Mouse (Mus musculus): ENCODE measurements at regions not wholly inside any gene's neighbourhood (a gene's known extent, or its start where the extent isn't known, plus 50 kb on each side); places are given as distances from the start of the nearest gene placed in this dataset.

DNA sequence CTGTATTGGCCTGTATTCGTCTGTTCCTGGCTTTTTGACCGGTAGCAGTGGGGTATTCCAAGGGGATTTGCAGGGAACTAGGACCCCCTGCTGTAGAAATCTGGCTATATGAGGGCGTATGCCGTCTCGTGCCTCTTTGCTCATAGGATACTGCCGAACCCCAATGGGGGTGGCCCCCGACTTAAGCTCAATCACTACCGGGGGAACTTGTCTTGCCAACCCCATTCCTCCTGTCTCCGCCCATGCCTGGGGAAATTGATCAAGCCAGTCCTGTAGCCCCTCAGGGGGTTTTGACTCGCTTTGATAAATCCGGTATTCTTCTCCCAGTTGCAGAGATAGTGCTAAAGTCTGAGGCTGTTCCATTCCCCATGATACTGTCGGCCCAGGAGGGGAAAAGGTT, 277.2 kb downstream of the Gm21863 start:
- peaks cover 78% of the 10 kb centered on the region for H3K9me3 ChIP-seq (ENCODE audit: control insufficient read depth, low read length)
- H3K4me1 ChIP-seq (replicated peaks; ENCODE audit: control insufficient read depth, insufficient read depth, low read length), result no peaks in the 10 kb centered on the region
- no peak overlapping the region for H3K4me2 ChIP-seq (replicated peaks)
- H3K27ac ChIP-seq, result no peak overlapping the region
- WGBS, result 72% methylated on average over 12 of the region's 12 CpGs
- no peaks in the 10 kb centered on the region for H3K36me3 ChIP-seq (replicated peaks; ENCODE audit: control insufficient read depth, insufficient read depth)
- DNase-seq (ENCODE audit: low spot score) (peak; percentile 21), ATAC-seq (ENCODE audit: low FRiP score) (peak; percentile 22; the same call in 1 of the 2 replicates)
- H3K27me3 ChIP-seq (ENCODE audit: control insufficient read depth, insufficient read depth, low read length), result no peaks in the 10 kb centered on the region
- H3K4me3 ChIP-seq (replicated peaks; ENCODE audit: low read length), result no peak overlapping the region
- H3K9ac ChIP-seq, result no peak overlapping the region

DNA sequence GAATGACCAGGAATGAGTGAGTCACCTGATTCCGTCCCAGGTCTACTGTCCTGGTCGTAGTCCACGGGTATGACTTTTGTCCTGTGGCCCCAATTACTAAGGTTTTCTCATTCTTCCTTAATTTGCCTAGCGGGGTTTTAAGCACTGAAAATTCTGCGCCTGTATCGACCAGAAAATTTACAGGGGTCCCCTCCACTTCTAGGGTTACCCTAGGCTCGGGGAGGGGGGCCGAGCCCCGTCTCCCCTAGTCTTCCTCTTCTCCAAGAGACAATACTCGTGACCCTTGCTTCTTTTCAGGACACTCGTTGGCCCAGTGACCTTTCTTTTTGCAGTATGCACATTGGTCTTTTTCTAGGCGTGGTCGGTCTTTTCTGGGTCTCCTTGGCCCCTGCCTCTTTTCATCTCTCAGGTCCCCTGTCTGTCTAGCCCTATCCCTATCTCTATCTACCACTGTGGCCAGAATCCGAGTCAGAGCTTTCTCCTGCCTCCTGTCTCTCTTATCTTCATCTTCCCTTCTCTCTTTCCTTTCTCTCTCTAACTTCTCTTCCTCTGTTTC, 277.8 kb downstream of the Gm21863 start:
- Histone ChIP-seq H3K9ac (no peak overlapping the region), H3K27ac (no peak overlapping the region), H3K27me3 (ENCODE audit: control insufficient read depth, insufficient read depth, low read length) (no peaks in the 10 kb centered on the region), H3K9me3 (ENCODE audit: control insufficient read depth, low read length) (peaks cover 72% of the 10 kb centered on the region), H3K4me3 (replicated peaks; ENCODE audit: low read length) (no peak overlapping the region), H3K4me2 (replicated peaks) (no peak overlapping the region), H3K4me1 (replicated peaks; ENCODE audit: control insufficient read depth, insufficient read depth, low read length) (no peaks in the 10 kb centered on the region), H3K36me3 (replicated peaks; ENCODE audit: control insufficient read depth, insufficient read depth) (no peaks in the 10 kb centered on the region)
- ATAC-seq (ENCODE audit: low FRiP score) (peak; percentile 26; the same call in 1 of the 2 replicates), DNase-seq (ENCODE audit: low spot score) (peak; percentile 23)
- WGBS, result 71% methylated on average over 14 of the region's 14 CpGs

DNA sequence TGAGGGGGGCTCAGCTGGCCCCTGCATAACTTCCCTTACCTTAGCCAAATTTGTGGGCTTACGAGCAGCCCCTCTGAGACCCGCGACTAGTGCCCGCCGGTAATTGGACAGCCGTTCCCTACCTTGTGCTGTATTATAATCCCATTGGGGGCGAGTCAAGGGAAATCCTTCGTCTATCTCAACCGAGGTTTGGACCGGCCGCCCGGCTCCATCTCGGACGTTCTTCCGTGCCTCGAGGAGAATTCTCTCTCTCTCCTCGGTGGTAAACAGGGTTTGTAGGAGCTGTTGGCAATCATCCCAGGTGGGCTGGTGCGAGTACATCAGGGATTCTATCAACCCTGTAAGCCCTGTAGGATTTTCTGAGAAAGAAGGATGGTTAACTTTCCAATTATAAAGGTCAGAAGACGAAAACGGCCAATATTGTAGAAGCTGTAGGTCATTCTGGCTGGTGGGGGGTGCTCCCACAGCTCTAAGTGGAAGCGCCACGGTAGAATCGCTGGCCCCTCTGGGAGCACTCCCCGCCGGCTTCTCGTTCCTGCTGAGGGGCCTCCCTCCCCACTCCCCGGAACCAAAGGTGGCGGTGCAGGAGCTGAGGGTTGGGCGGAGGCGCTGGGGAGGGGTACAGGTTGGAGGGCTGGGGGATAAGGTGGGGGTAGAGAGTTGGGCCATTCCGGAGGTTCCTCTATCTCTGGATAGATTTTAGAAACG, 278.6 kb downstream of the Gm21863 start:
- ATAC-seq (ENCODE audit: low FRiP score) (peak; percentile 39), DNase-seq (ENCODE audit: low spot score) (peak; percentile 23)
- Histone ChIP-seq H3K27ac (no peak overlapping the region), H3K9ac (no peak overlapping the region), H3K9me3 (ENCODE audit: control insufficient read depth, low read length) (peaks cover 67% of the 10 kb centered on the region), H3K27me3 (ENCODE audit: control insufficient read depth, insufficient read depth, low read length) (no peaks in the 10 kb centered on the region), H3K4me2 (replicated peaks) (no peak overlapping the region), H3K4me1 (replicated peaks; ENCODE audit: control insufficient read depth, insufficient read depth, low read length) (no peaks in the 10 kb centered on the region), H3K4me3 (replicated peaks; ENCODE audit: low read length) (no peak overlapping the region), H3K36me3 (replicated peaks; ENCODE audit: control insufficient read depth, insufficient read depth) (no peaks in the 10 kb centered on the region)
- 69% methylated on average over 32 of the region's 32 CpGs for WGBS

DNA sequence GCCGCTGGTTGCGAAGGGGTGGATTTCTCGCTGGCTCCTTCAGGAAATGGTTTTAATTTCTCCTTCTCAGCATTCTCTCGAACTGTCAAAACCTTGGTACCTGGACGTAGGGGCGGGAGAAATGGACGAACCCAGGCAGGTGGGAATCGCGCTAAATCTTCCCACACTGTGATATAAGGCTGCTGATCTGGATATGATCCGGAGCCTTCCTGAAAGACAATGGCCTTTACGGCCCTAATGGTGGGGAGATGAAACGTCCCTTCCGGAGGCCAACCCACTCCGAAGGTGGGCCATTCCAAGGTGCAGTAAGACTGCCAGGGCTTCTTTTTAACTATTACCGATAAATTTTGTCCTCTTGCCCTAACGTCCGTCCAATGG, 279.1 kb downstream of the Gm21863 start:
- ATAC-seq (ENCODE audit: low FRiP score) (peak; percentile 16), DNase-seq (ENCODE audit: low spot score) (peak; percentile 23)
- H3K9ac ChIP-seq, result no peak overlapping the region
- no peak overlapping the region for H3K4me3 ChIP-seq (replicated peaks; ENCODE audit: low read length)
- no peak overlapping the region for H3K4me2 ChIP-seq (replicated peaks)
- no peaks in the 10 kb centered on the region for H3K36me3 ChIP-seq (replicated peaks; ENCODE audit: control insufficient read depth, insufficient read depth)
- WGBS, result 68% methylated on average over 17 of the region's 17 CpGs
- H3K27me3 ChIP-seq (ENCODE audit: control insufficient read depth, insufficient read depth, low read length), result no peaks in the 10 kb centered on the region
- H3K4me1 ChIP-seq (replicated peaks; ENCODE audit: control insufficient read depth, insufficient read depth, low read length), result no peaks in the 10 kb centered on the region
- peaks cover 65% of the 10 kb centered on the region for H3K9me3 ChIP-seq (ENCODE audit: control insufficient read depth, low read length)
- H3K27ac ChIP-seq, result no peak overlapping the region

DNA sequence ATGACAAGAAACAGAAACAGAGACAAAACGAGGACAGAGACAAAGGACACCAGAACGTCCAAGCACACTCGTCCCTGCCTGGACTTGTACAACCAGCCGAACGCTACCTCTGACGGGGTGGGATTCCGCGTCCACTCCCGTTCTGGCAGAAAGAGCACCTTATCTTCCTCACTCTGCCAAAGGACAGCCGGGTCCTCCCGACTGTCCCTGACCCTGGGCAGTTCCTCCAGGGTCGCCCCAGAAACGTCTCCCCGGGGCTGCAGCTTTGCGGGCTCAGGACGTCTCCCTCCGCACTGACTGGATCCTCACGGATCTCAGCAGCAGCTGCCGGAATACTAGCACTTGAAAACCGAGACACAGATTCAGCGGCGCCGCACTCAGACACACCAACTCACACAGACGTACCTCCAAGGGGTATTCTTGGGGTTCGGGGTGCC, 279.6 kb downstream of the Gm21863 start:
- H3K27ac ChIP-seq, result no peak overlapping the region
- H3K9me3 ChIP-seq (ENCODE audit: control insufficient read depth, low read length), result peaks cover 60% of the 10 kb centered on the region
- 0 out of 2 replicates have a peak overlapping the region, but pooled peaks have one; percentile 0 for H3K4me3 ChIP-seq (replicated peaks; ENCODE audit: low read length)
- no peak overlapping the region for H3K9ac ChIP-seq
- H3K4me1 ChIP-seq (replicated peaks; ENCODE audit: control insufficient read depth, insufficient read depth, low read length), result no peaks in the 10 kb centered on the region
- no peaks in the 10 kb centered on the region for H3K36me3 ChIP-seq (replicated peaks; ENCODE audit: control insufficient read depth, insufficient read depth)
- H3K4me2 ChIP-seq (replicated peaks), result no peak overlapping the region
- WGBS, result 74% methylated on average over 25 of the region's 25 CpGs
- ATAC-seq (ENCODE audit: low FRiP score), result peak; percentile 64
- DNase-seq (ENCODE audit: low spot score), result peak; percentile 23
- H3K27me3 ChIP-seq (ENCODE audit: control insufficient read depth, insufficient read depth, low read length), result no peaks in the 10 kb centered on the region

Data from hindbrain, embryonic 14.5 days (tissue).